Mouse (Mus musculus): ENCODE data around the gene Edem2.

Edem2 gene

DNA sequence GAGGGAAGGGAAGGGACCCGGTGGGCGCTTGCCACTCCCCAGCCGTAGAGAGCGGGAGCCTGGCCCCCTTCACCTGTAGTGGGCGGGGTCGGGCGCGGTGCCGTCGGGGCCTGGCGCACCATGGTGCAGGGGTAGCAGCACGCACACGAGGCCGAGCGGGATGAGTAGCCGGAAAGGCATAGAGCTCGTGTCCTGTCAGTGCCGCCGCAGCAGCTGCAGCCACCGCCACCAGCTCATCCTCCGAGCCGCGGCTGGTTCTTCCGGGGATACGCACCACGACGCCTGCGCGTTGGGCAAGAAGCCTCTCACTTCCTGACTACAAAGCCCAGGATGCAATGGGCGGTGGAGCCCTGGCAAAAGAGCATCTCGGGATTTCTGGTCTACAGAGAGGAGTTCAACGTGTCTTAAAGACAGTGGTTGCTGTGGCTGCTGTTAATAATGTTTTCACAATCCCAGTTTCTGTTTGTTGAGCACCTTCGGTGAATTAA is at the start of gene Edem2:
Gene Edem2 (minus strand): TSS at position 318 of the 488 bp plus-strand sequence.
- peak; percentile 91 for DNase-seq (ENCODE audit: low spot score)

DNA sequence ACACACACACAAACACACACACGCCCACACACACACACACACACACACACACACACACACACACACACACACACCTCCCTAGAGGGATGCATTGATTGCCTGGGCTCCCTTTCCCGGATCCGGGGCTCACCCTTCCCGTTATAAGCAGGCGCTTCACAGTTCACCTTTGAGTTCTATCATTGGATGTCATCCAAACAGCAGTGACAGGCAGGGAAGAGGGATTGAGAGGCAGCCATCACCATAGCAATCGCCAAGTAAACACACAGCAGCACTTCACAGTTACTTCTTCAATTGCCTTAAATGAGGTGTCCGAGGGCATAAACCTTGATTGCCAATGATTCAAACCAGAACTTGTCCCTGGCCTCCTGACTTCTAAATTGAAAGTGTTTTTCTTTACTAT is 49.8 kb upstream of the Edem2 start:
- DNase-seq (ENCODE audit: low spot score) = no peak

DNA sequence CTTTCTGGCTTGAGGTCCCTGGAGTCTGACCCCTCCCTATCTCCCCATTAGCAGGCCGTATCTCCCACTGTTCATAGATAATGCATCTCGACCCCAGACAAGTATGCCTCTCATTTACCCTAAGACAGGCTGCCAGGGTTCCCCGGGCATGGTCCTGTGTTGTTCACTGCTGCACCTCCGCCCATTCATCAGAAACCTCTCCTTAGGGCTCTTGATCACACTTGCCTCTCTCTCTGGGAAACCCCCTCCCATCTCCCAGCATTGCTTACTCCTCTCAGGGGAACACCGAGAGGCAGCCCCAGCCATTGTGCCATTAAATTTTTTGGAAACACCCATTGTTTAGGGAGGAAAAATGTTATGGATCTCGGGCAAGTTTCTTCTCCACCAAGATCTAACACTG is 48.7 kb upstream of the Edem2 start:
- no peak for DNase-seq (ENCODE audit: low spot score)

DNA sequence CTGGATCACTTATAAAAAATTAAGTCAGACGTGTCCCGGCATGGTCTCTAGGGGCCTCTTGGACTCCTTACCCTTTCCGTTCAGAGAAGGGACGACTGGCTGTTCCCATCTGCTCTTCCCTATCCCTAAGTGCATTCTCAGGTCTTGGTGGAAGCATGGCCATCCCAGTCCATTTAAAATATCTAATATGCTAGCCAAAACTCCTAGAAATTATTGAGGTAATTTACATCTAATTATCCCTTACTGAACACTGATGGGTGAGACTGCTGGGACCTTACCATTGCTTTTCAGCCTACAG is 48.4 kb upstream of the Edem2 start:
- DNase-seq (ENCODE audit: low spot score) = no peak

DNA sequence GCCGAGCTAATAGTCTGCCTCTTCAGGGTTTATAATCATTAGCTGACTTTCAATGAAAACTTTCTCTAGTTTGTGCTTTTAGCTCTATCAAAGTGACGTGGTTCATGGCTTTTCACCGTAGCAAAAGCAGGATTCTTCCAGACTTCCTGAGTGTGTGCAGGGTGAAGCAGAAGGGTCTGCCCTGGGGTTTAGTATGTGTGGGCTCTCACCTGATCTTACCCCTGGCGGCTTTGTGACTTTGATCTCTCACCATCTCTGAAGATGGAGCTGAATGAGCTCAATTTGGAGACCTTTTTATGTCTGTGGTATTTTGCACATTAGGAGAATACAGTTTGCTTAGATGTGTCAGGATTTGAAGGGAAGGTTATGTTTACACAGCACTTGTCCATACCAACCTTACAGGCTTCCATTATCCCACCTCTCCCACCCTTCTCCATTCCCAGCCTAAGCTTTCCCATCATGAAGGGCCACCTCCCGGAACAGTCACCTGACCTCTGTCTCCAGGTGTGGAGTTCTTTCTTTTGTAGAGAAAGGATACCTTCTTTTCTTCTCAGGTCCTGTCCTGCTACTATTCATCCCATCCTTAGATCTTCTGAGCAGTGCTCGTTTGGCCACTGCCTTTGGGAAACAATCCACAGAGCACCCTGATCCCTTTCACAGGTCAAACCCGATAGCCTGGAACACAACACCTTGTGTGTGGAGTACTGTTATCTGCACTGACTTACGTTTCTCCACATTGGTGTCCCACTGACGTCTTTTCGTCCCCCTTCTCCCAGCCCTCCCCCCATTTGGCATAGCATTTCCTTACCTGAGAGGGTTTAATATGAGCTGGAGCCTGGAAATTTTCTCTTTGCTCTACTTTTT is 47.8 kb upstream of the Edem2 start:
- DNase-seq (ENCODE audit: low spot score) = no peak

DNA sequence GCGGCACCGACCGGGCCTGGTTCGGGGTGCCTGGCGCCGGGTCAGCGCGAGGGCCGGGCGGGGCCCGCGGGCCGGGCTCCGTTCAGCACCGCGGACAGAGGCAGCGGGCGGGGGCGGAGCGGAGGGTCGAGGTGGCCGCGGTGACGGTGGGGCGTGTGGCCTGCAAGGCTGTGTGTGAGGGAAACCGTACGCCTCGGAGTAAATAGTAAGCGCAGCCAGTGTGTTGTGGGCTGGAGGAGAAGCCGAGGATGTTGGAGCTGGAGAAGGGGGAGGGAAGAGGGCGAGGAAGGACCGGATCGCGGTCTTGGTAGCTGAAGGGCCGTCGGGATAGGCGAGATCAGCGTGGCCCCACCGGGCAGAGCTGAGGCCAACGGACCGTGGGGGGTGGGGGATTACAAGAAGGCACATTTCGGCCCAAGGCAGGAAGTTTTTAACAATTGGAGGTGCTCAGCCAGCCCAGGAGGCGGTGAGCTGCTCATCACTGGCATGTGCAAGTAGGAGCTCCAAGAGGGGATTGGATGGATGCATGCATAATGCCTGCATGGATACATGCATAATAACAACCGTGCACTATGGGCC is 46.5 kb upstream of the Edem2 start:
- peak; percentile 54 for DNase-seq (ENCODE audit: low spot score)

DNA sequence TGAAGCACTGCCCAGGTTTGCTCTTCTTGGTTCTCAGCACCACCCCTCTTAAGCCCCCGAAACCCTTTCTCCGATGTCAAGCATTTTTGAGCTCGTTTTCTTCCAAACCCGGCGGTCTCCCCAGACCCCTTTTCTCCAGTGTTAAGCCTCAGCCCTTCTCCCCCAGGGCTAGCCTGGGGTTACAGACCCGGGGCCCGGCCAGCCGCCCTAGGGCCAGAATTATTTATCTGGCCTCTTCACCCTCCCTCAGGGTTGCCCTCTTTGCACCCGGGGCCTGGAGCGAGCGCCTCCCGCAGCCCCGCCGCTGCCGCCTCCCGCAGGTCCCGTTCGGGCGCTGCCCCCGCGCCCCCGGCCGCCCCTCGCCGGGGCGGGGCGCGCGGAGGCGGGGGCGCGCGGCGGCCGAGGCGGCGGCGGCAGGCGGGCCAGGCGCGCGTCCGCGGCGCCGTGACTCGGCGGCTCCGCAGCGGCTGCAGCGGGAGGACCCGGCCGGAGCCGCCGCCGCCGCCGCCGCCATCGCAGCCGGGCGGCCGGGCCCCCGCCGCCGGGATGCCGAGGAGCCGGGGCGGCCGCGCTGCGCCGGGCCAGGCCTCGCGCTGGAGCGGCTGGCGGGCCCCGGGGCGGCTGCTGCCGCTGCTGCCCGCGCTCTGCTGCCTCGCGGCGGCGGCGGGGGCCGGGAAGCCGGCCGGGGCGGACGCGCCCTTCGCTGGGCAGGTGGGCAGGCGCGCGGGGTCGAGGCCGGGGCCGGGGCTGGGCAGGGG is 45.8 kb upstream of the Edem2 start, which contains the start of gene Mmp24:
Gene Mmp24 (plus strand): TSS at position 416 of the 758 bp plus-strand sequence.
- DNase-seq (ENCODE audit: low spot score) = no peak

DNA sequence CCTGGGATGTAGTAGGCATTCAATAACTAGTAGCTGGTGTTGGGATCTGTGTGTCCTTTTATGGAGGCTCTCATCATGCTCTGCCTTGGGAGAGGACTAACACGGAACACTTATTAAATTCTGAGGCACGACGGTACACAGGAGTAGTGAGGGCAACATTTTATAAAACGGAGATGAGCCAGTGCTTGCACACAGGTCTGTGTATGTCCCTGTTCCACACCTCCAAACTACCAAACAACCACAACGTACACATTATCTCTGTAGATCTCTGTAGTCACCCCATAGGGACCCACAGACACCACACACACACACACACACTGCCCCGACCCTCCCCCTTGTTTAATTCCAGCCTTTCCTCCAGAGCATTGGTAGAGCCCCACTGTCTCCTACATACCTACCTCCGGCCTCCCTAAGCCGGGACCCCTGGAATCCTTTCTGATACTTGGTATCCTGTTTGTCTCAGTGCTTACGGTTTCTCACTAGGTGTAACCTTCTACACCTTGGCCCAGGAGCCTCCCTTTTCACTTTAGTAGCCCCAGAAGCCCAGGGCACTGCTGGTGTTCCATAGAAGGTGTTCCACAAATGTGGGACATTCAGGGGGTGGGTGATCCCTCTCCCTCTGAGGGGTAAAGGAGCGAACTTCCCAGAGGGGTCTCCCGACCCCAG is 45.1 kb upstream of the Edem2 start:
- no peak for DNase-seq (ENCODE audit: low spot score)

DNA sequence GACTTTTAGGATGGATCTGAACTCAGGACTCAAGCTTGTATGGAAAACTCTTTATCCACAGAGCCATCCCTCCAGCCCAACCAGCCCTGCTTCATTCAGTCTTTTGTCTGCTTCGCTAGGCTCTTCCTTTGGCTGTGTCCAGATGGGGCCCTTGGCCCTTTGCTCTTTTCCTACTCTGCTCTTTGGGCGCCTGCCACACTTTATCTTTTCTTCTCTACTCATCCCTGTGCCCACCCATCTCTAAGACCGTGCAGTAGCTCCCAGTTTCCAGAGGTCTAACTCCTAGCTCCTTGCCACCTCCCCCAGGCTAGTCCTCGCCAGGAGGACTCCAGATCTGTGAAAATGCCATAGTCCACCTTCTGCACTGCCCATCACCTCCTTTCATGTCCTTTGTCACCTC is 44.4 kb upstream of the Edem2 start:
- DNase-seq (ENCODE audit: low spot score) = no peak

DNA sequence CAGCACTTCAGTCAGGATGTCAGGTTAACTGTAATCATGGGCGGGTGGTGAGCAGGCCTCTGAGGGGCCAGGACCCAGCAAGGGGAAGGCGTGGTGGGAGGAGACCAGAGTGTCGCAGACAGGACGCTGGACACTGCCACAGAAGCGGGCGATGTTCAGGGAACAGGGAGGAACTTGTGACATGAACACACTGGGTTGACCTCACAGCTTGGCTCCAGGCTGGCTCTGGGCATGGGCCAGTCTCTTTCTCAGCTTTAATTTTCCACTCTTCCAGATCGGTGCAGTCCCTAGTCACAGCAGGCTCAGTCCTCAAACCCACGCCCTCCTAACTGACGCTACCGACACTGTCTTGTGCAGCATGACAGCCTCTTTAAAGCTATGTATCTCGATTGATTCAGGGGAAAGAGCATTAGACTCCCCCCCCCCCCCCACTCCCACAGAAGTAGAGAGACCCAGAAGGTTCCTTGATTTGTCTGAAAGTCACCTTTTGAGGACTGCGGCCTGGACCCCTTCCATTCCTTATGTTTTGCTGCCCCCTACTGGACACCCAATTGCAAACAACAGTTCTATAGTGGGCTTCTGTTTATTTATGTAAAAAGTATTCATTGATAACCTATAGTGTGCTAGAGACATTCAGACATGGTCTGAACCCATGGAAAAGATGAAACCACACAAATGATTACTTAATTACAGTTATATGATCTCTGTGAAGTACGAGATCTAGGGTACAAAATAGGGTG is 35.6 kb upstream of the Edem2 start:
- DNase-seq (ENCODE audit: low spot score) = peak; percentile 71

DNA sequence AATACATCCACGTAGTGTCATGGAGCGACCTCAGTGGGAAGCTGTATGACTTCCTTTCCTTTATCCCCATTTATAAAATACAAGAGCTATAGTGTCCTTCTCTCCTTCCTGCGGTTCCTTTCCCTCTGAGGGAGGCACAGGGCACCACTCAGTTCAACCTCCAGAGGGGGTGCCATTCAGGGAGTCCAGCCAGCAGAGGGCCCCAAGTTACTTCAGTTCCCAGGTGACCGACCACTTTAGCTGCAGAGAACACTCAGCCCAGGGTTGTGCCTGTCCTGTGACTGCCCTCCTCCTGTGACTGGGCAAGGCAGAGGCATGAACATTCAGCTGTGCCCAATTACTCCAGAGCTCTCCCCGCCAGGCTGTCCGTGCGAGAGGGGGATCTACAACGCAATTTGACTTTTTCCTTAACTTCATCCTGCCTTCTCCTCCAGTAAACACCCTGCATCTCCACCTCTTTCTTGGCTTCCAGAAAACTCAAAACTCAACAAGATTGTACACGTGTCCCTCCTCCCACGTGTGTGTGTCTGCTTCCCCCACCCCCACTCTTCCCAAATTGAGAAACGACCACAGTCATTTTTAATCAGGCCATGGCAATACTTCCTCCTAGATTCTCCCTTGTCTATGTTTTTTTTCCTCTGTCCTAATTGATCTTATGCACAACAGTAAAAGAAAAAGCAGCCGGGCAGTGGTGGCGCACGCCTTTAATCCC is 27.7 kb upstream of the Edem2 start:
- no peak for DNase-seq (ENCODE audit: low spot score)

DNA sequence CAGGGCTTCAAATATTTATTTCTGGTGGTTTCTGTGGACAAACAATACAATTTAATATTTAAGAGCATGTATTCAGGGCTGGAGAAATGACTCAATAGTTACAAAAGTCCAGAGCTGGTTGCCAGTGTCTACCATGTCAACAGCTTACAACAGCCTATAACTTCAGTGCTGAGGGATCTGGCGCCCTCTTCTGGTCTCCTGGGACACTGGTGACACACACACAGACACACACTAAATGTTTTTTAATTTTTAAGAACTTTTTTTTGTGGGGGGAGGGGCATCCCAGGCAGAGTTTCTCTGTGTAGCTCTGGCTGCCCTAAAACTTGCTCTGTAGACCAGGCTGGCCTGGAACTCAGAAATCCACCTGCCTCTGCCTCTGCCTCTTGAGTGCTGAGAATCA is 26.5 kb upstream of the Edem2 start:
- peak; percentile 63 for DNase-seq (ENCODE audit: low spot score)

DNA sequence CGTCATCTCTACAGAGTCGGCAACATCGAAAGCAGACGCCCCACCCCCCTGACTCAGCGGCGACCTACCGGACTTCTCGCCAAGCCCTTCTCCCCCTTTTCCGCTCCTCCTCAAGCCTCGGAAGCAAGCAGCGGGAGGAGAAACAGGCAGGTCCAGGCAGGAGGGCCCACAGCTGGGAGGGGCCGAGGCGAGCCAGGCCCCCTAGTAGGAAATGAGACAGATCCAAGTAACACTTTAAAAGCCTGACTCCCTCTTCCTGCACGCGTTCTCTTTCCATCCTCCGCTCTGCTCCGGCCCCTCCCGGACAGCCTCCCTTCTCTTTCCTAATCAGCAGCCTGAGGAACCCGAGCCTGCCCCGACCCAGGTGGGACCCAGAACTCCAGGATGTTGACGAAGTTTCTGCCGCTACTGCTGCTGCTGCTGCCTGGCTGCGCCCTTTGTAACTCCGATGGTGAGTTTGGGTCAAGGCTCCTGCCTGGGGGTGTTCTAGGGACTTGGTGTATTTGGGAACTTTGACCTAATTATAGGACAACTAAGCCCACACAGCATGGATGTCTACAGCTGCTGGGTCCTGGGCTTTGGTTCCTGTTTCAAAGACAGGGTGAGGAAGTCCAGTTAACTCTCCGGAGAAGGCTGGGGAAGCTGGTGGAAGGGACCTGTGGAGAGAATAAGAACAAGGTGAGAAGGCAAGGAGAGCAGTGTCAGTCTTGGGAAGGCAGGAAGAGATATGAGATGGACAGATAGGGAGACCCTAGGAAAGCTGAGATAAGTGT is 21.9 kb upstream of the Edem2 start, which contains the start of gene Procr:
Gene Procr (plus strand): TSS at position 104 of the 773 bp plus-strand sequence.
- peak; percentile 61 for DNase-seq (ENCODE audit: low spot score)

DNA sequence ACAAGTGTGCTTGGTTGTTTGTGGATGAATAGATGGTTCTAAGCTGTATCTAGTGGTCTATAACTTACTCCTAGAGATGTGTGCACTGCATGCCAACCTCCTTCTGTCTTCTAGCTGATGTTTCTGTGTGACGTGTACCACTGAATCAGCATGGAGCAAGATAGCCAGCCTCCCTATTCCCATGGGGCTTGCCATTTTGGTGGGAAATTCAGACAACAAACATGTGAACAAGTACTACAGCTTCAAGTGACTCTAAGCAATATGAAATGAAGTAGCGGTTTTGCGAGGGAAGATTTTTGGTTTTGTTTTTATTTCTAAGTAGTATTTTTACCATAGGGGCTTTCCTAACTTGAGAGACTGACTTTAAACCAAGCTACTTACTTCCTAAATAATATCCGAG is 20.1 kb upstream of the Edem2 start:
- DNase-seq (ENCODE audit: low spot score) = no peak

DNA sequence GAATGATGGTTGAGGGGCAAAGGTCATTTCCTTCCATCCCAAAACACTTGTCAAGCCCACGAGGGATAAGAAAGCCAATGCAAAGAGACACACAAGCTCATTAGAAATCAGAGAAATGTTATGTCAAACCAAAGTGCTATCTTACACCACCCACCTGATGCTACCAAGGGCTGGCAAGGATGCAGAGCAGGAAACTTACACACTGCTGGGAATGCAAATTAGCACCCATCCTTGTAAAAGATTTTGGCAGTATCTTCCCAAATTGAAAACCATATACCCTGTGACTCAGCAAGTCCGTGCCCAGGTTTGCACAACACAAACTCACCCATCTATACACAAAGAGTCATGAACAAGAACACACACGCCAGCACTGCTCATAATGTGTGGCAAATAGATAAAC is 16.2 kb upstream of the Edem2 start:
- no peak for DNase-seq (ENCODE audit: low spot score)

DNA sequence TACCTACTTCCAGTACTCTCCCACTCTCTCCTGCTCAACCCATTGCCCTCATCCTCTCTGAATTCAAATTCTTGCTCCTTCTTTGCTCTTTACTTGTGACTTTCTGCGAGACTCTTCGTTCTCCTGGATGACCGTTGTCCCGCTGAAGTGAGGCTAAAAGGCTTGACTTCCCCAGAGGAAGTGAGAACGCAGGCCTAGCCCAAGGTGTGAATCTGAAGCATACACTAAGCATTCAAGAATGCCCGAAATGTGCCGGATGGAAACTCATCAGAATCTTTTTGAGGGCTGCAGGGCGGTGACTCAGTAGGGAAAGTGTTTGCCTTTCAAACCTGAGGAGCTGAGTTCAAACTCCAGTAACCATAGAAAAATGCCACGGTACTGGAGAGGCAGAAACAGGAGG is 14.1 kb upstream of the Edem2 start:
- no peak for DNase-seq (ENCODE audit: low spot score)

DNA sequence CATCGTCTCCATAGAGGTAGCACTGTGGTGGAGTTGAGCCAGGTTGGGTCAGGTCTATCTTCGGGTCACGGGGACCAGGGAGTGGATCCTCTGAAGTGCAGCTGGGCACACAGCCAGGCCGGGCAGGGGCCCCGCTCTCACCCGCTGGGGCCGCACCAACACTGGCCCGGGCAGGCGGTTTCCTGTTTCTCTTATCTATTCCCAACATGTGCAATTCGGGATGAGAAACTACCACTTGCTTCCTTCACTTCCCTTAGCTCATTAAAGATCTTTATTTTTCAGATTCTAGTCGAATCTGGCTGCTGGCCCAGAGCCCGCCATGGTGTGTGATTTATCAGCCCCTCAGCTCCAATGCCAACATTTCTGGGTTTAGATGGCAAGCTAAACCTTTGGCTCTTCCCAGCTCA is 13.7 kb upstream of the Edem2 start:
- peak; percentile 36 for DNase-seq (ENCODE audit: low spot score)

DNA sequence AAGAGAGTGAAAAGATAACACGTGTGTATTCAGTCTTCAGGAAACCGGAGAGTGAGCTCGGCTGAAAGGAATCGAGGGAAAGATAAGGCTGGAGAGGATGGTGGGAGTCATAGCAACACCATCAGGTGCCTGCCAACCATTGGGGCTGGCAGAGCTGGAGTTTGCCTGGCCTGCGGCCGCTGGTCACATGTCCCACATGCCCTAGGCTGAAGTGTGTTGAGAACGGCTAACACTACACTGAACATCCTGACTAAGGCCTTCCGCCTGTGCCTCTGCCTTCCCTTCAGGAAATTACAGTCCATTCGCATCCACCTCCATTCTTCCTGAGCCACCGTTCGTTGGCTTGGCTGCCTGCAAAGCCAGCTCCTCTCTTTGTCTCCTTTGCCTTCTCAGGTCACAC is 12.9 kb upstream of the Edem2 start:
- DNase-seq (ENCODE audit: low spot score) = no peak

DNA sequence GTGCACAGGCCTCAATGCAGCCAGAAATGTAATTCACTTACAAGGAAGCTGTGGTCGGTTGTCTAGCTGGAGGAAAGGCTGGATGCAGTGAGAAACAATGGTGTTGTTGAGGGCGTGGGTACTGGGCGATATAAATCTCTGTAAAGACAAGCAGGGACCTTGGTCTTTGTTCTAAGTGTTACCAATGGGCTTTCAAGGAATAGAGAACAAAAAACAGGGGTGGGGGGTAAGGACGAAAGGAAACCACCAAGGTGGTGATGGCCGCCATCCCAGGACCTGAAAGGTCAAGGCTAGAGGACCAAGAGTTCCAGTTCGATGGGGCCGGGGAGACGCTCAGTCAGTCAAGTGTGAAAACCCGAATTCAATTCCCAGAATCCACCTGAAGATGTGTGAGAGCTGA is 8.5 kb upstream of the Edem2 start:
- DNase-seq (ENCODE audit: low spot score) = no peak

DNA sequence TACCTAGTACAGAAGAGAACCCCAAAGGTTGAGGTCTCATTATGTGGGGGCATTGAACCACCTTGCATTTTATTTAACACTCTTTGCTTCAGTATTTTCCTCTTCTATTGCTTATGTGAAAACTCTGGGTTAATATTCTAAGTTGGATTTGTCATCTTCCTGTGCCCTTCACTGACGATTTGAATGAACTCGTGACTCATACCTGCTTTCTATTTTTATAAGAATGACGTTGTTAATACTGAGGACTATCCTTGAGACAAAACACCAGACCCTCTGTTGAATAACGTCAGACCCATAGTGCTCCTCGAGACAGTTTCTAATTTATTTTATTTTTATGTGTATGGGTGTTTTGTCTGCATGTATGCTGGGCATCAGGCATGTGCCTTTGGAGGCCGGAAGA is 7.7 kb upstream of the Edem2 start:
- DNase-seq (ENCODE audit: low spot score) = no peak

All from urinary bladder, postnatal 14 days (tissue).